Mouse (Mus musculus) C2C12 (cell line): ENCODE results near the gene Map3k20. TPM values are rescaled to one million over a fixed set of nuclear protein-coding genes. Genes with fewer than 3 reads are reported as not detected.

Experiments
- H3K27me3 ChIP-seq: one replicate; pipeline ENCODE4 v1.6.1; 2011; ENCODE audit not compliant: control insufficient read depth, insufficient read depth, insufficient read length
- H3K36me3 ChIP-seq: one replicate; pipeline ENCODE4 v1.6.1; 2011; ENCODE audit not compliant: control insufficient read depth, insufficient read depth
- H3K4me3 ChIP-seq: one replicate; pipeline ENCODE4 v1.5.1; 2011; ENCODE audit warnings: mild to moderate bottlenecking, control low read depth; ENCODE audit not compliant: poor library complexity, insufficient read depth, severe bottlenecking
- H3K79me2 ChIP-seq: one replicate; pipeline ENCODE4 v1.6.1; 2011; ENCODE audit not compliant: control insufficient read depth, insufficient read depth
- H3K79me3 ChIP-seq: one replicate; pipeline ENCODE4 v1.6.1; 2011; ENCODE audit warnings: low read depth, control low read depth
- H3ac ChIP-seq: one replicate; pipeline ENCODE3; 2011; ENCODE audit warnings: low read depth; ENCODE audit not compliant: control insufficient read depth, insufficient read length
- CEBPB ChIP-seq: IDR thresholded peaks from one replicate; pipeline ENCODE4 v1.6.1; 2011; ENCODE audit warnings: low read depth, mild to moderate bottlenecking, control low read depth, moderate library complexity
- CTCF ChIP-seq: IDR thresholded peaks from one replicate; pipeline ENCODE4 v1.5.1; 2011; ENCODE audit not compliant: control insufficient read depth, insufficient read depth, insufficient read length
- FOSL1 ChIP-seq: IDR thresholded peaks from one replicate; pipeline ENCODE4 v1.8.0; 2011; ENCODE audit warnings: mild to moderate bottlenecking, low read length; ENCODE audit not compliant: poor library complexity, insufficient read depth, severe bottlenecking
- MAX ChIP-seq: IDR thresholded peaks from one replicate; pipeline ENCODE4 v1.6.1; 2011; ENCODE audit warnings: mild to moderate bottlenecking, control low read depth
- MYOD1 ChIP-seq: IDR thresholded peaks from one replicate; pipeline ENCODE4 v1.6.1; 2011; ENCODE audit warnings: low read depth; ENCODE audit not compliant: control insufficient read depth, insufficient read length
- MYOG ChIP-seq: IDR thresholded peaks from one replicate; pipeline ENCODE4 v1.6.1; 2011; ENCODE audit not compliant: control insufficient read depth, insufficient read length; ENCODE audit errors: extremely low read depth
- USF1 ChIP-seq: IDR thresholded peaks from one replicate; pipeline ENCODE4 v1.6.1; 2011; ENCODE audit warnings: low read depth, mild to moderate bottlenecking, control low read depth, moderate library complexity
- polyA plus RNA-seq: library from polyadenylated mRNA; unstranded; fragments of >200 nt; fragmentation: generic; extraction: Trizol; gene quantifications from one replicate; pipeline ENCODE4 v1.2.1, GENCODE M21; 2012; ENCODE audit warnings: missing spikeins

Map3k20 gene
- polyA plus RNA-seq, 1 experiment: 19.5 TPM

- H3K36me3 ChIP-seq: no peaks in the 10 kb centered on the region
- H3ac ChIP-seq: no peak overlapping the region
- H3K27me3 ChIP-seq: no peaks in the 10 kb centered on the region
- H3K79me3 ChIP-seq: no peaks in the 10 kb centered on the region
- H3K79me2 ChIP-seq: no peaks in the 10 kb centered on the region
- TF ChIP-seq CTCF (no peak), MAX (no peak), MYOG (no peak), FOSL1 (no peak)
- no peak overlapping the region for H3K4me3 ChIP-seq
These were observed 18.0 kb upstream of the Map3k20 start for GRCm38 (mm10) chr2:72267390-72267789.

GRCm38 (mm10) chr2:72269651-72270341, 15.6 kb upstream of the Map3k20 start:
- no peak overlapping the region for H3ac ChIP-seq
- TF ChIP-seq FOSL1 (no peak), MAX (no peak), MYOG (no peak), MYOD1 (no peak), CEBPB (no peak), CTCF (no peak)
- H3K36me3 ChIP-seq: no peaks in the 10 kb centered on the region
- no peaks in the 10 kb centered on the region for H3K79me2 ChIP-seq
- H3K27me3 ChIP-seq: no peaks in the 10 kb centered on the region
- no peaks in the 10 kb centered on the region for H3K79me3 ChIP-seq
- H3K4me3 ChIP-seq: no peak overlapping the region

- Histone ChIP-seq H3K79me2 (no peaks in the 10 kb centered on the region), H3K36me3 (no peaks in the 10 kb centered on the region), H3K4me3 (no peak overlapping the region), H3ac (no peak overlapping the region), H3K79me3 (no peaks in the 10 kb centered on the region), H3K27me3 (no peaks in the 10 kb centered on the region)
- TF ChIP-seq USF1 (peak; percentile 70), MYOD1 (peak; percentile 95), CTCF (no peak), CEBPB (no peak), MAX (peak; percentile 18), MYOG (no peak), FOSL1 (peak; percentile 87)
These were observed 7.1 kb upstream of the Map3k20 start for GRCm38 (mm10) chr2:72278247-72278873.

- Histone ChIP-seq H3K27me3 (no peaks in the 10 kb centered on the region), H3K79me3 (no peaks in the 10 kb centered on the region), H3K36me3 (no peaks in the 10 kb centered on the region), H3K79me2 (no peaks in the 10 kb centered on the region), H3K4me3 (no peak overlapping the region), H3ac (no peak overlapping the region)
- TF ChIP-seq CEBPB: peak; percentile 89
- no peak for TF ChIP-seq MAX
These were observed 4.9 kb upstream of the Map3k20 start for GRCm38 (mm10) chr2:72280524-72280923.

GRCm38 (mm10) chr2:72281971-72282370, 3.5 kb upstream of the Map3k20 start:
- H3ac ChIP-seq: no peak overlapping the region
- no peaks in the 10 kb centered on the region for H3K36me3 ChIP-seq
- H3K79me3 ChIP-seq: peaks cover 9% of the 10 kb centered on the region
- TF ChIP-seq MAX: no peak
- TF ChIP-seq FOSL1: no peak
- no peak for TF ChIP-seq CTCF
- no peak for TF ChIP-seq CEBPB
- no peak for TF ChIP-seq MYOD1
- H3K27me3 ChIP-seq: no peaks in the 10 kb centered on the region
- H3K4me3 ChIP-seq: no peak overlapping the region
- peaks cover 13% of the 10 kb centered on the region for H3K79me2 ChIP-seq

GRCm38 (mm10) chr2:72282733-72283132, 2.7 kb upstream of the Map3k20 start:
- H3K36me3 ChIP-seq: no peaks in the 10 kb centered on the region
- peaks cover 21% of the 10 kb centered on the region for H3K79me2 ChIP-seq
- H3K27me3 ChIP-seq: no peaks in the 10 kb centered on the region
- no peak for TF ChIP-seq USF1
- no peak for TF ChIP-seq MAX
- TF ChIP-seq MYOD1: no peak
- no peak for TF ChIP-seq CEBPB
- TF ChIP-seq FOSL1: no peak
- TF ChIP-seq CTCF: no peak
- no peak for TF ChIP-seq MYOG
- H3K79me3 ChIP-seq: peaks cover 16% of the 10 kb centered on the region
- no peak overlapping the region for H3K4me3 ChIP-seq
- no peak overlapping the region for H3ac ChIP-seq
